Mouse (Mus musculus): ENCODE data around the gene Zfp74.

The Zfp74 gene

GRCm38 (mm10) chr7:29944201-29944600, 9.7 kb downstream of the Zfp74 start:
- no peak for DNase-seq (ENCODE audit: low spot score in 2 of 2)

GRCm38 (mm10) chr7:29943720-29944119, 10.2 kb downstream of the Zfp74 start:
- no peak for DNase-seq (ENCODE audit: low spot score in 2 of 2)

GRCm38 (mm10) chr7:29942740-29943139, 11.1 kb downstream of the Zfp74 start:
- DNase-seq (ENCODE audit: low spot score in 2 of 2), result no peak

GRCm38 (mm10) chr7:29941027-29941426, 12.9 kb downstream of the Zfp74 start:
- no peak for DNase-seq (ENCODE audit: low spot score in 2 of 2)

- peak; percentile 40 to 46 for DNase-seq (ENCODE audit: low spot score in 2 of 2)
These were observed 15.0 kb downstream of the Zfp74 start for GRCm38 (mm10) chr7:29938856-29939255.

GRCm38 (mm10) chr7:29922780-29923179, 31.1 kb downstream of the Zfp74 start:
- DNase-seq (ENCODE audit: low spot score in 2 of 2), result no peak

- no peak for DNase-seq (ENCODE audit: low spot score in 2 of 2)
These were observed 32.3 kb downstream of the Zfp74 start for GRCm38 (mm10) chr7:29921439-29922093.

GRCm38 (mm10) chr7:29918062-29918453, 35.8 kb downstream of the Zfp74 start:
- no peak for DNase-seq (ENCODE audit: low spot score in 2 of 2)

- no peak for DNase-seq (ENCODE audit: low spot score in 2 of 2)
These were observed 36.4 kb downstream of the Zfp74 start for GRCm38 (mm10) chr7:29917371-29918061.

- DNase-seq (ENCODE audit: low spot score in 2 of 2), result no peak
These were observed 41.7 kb downstream of the Zfp74 start for GRCm38 (mm10) chr7:29912172-29912571.

GRCm38 (mm10) chr7:29910252-29910651, 43.6 kb downstream of the Zfp74 start:
- no peak for DNase-seq (ENCODE audit: low spot score in 2 of 2)

- DNase-seq (ENCODE audit: low spot score in 2 of 2), result peak; percentile 77 to 78
These were observed 45.5 kb downstream of the Zfp74 start, which contains the start of gene Zfp383 for GRCm38 (mm10) chr7:29908130-29908950. Gene Zfp383 (plus strand): TSS chr7:29908223.

GRCm38 (mm10) chr7:29907206-29907605, 46.7 kb downstream of the Zfp74 start:
- DNase-seq (ENCODE audit: low spot score in 2 of 2), result no peak

GRCm38 (mm10) chr7:29906682-29907058, 47.2 kb downstream of the Zfp74 start:
- DNase-seq (ENCODE audit: low spot score in 2 of 2), result peak in 1 of 2 experiments; percentile 5

GRCm38 (mm10) chr7:29905966-29906681, 47.8 kb downstream of the Zfp74 start, which contains the start of gene Zfp27:
Gene Zfp27 (minus strand): TSS chr7:29906572.
- DNase-seq (ENCODE audit: low spot score in 2 of 2), result peak; percentile 58 to 72

GRCm38 (mm10) chr7:29904101-29904500, 49.8 kb downstream of the Zfp74 start:
- DNase-seq (ENCODE audit: low spot score in 2 of 2), result no peak

GRCm38 (mm10) chr7:29898351-29898750, 55.5 kb downstream of the Zfp74 start:
- DNase-seq (ENCODE audit: low spot score in 2 of 2), result no peak

- no peak for DNase-seq (ENCODE audit: low spot score in 2 of 2)
These were observed 61.1 kb downstream of the Zfp74 start for GRCm38 (mm10) chr7:29892756-29893155.

- no peak for DNase-seq (ENCODE audit: low spot score in 2 of 2)
These were observed 63.4 kb downstream of the Zfp74 start for GRCm38 (mm10) chr7:29890501-29890900.

- DNase-seq (ENCODE audit: low spot score in 2 of 2), result no peak
These were observed 73.0 kb downstream of the Zfp74 start for GRCm38 (mm10) chr7:29880916-29881315.
